Mouse (Mus musculus) MEL (cell line): ENCODE measurements around the gene Parp4. TPM values are rescaled to one million over a fixed set of nuclear protein-coding genes. Genes with fewer than 3 reads are reported as not detected.

Experiments used
- DNase-seq: peaks from one replicate; pipeline ENCODE4 v3.0.0; 2011; ENCODE audit warnings: low read depth, low spot score
- H3K27ac ChIP-seq: 2 replicates; pipeline ENCODE4 v1.5.1; 2012; ENCODE audit warnings: low read depth, mild to moderate bottlenecking, control low read depth, low read length, moderate library complexity; ENCODE audit not compliant: control insufficient read depth
- H3K27me3 ChIP-seq, 2 experiments: fragments of 150-350 bp in 1 of 2; sonication (generic) in 1 of 2; 2 replicates each; pipeline ENCODE4 v1.6.1; 2012; ENCODE audit warnings: low read length in 2 of 2, mild to moderate bottlenecking in 2 of 2, improper control_type of control experiment in 1 of 2, moderate library complexity in 1 of 2; ENCODE audit not compliant: insufficient read depth in 2 of 2, control insufficient read depth in 1 of 2
- H3K36me3 ChIP-seq, 2 experiments: 2 replicates each; pipeline ENCODE4 v1.6.1; 2012 to 2014; ENCODE audit warnings: low read length in 2 of 2, improper control_type of control experiment in 1 of 2, inconsistent platforms in 1 of 2, mild to moderate bottlenecking in 1 of 2; ENCODE audit not compliant: insufficient read depth in 2 of 2, control insufficient read depth in 1 of 2
- H3K4me1 ChIP-seq, 2 experiments: fragments of 150-350 bp in 1 of 2; sonication (generic) in 1 of 2; 2 replicates each; pipeline ENCODE4 v1.6.1; 2012; ENCODE audit warnings: low read length in 2 of 2, improper control_type of control experiment in 1 of 2, mild to moderate bottlenecking in 1 of 2; ENCODE audit not compliant: insufficient read depth in 2 of 2, control insufficient read depth in 1 of 2
- H3K4me3 ChIP-seq, 2 experiments: fragments of 150-350 bp in 1 of 2; sonication (generic) in 1 of 2; 2 replicates each; pipeline ENCODE4 v1.5.1; 2012; ENCODE audit warnings: low read depth in 2 of 2, low read length in 2 of 2, mild to moderate bottlenecking in 2 of 2, moderate library complexity in 2 of 2, control low read depth in 1 of 2, improper control_type of control experiment in 1 of 2; ENCODE audit not compliant: control insufficient read depth in 1 of 2, insufficient read depth in 1 of 2
- H3K79me2 ChIP-seq: 2 replicates; pipeline ENCODE4 v1.6.1; 2012; ENCODE audit warnings: mild to moderate bottlenecking, low read length, moderate library complexity; ENCODE audit not compliant: control insufficient read depth, poor library complexity, insufficient read depth
- H3K9ac ChIP-seq: 2 replicates; pipeline ENCODE4 v1.6.1; 2012; ENCODE audit warnings: low read depth, mild to moderate bottlenecking, control low read depth, low read length, moderate library complexity; ENCODE audit not compliant: control insufficient read depth, poor library complexity, severe bottlenecking
- H3K9me3 ChIP-seq: fragments of 150-350 bp; sonication (generic); replicated peaks from 2 replicates; pipeline ENCODE4 v1.6.1; 2012; ENCODE audit warnings: mild to moderate bottlenecking, low read length, improper control_type of control experiment, moderate library complexity; ENCODE audit not compliant: insufficient read depth
- CHD2 ChIP-seq: IDR thresholded peaks from 2 replicates; pipeline ENCODE4 v1.6.1; 2011; ENCODE audit warnings: low read length, improper control_type of control experiment
- CTCF ChIP-seq, 3 experiments: IDR thresholded peaks in 2 of 3; conservative IDR thresholded peaks in 1 of 3; 2 replicates each; pipeline ENCODE4 v1.5.1; 2011 to 2012; ENCODE audit warnings: low read length in 3 of 3, low read depth in 2 of 3, mild to moderate bottlenecking in 2 of 3, improper control_type of control experiment in 1 of 3, inconsistent platforms in 1 of 3, mixed read lengths in 1 of 3, moderate library complexity in 1 of 3; ENCODE audit not compliant: control insufficient read depth in 1 of 3, insufficient read depth in 1 of 3, poor library complexity in 1 of 3, severe bottlenecking in 1 of 3
- GATA1 ChIP-seq: IDR thresholded peaks from 2 replicates; pipeline ENCODE4 v1.6.1; 2011; ENCODE audit warnings: low read depth, low read length, improper control_type of control experiment
- MAX ChIP-seq: IDR thresholded peaks from 2 replicates; pipeline ENCODE4 v1.6.1; 2011; ENCODE audit warnings: low read length, improper control_type of control experiment
- MXI1 ChIP-seq: IDR thresholded peaks from 2 replicates; pipeline ENCODE4 v1.6.1; 2011; ENCODE audit warnings: mild to moderate bottlenecking, low read depth, low read length, improper control_type of control experiment
- MYC ChIP-seq: IDR thresholded peaks from 2 replicates; pipeline ENCODE4 v1.6.1; 2011; ENCODE audit warnings: low read depth, mild to moderate bottlenecking, low read length, improper control_type of control experiment, moderate library complexity
- NELFE ChIP-seq: IDR thresholded peaks from 2 replicates; pipeline ENCODE4 v1.6.1; 2011; ENCODE audit warnings: low read depth, low read length, improper control_type of control experiment
- NRF1 ChIP-seq: IDR thresholded peaks from 2 replicates; pipeline ENCODE4 v1.6.1; 2014; ENCODE audit warnings: low read depth, mild to moderate bottlenecking, inconsistent platforms, low read length, improper control_type of control experiment, moderate library complexity; ENCODE audit not compliant: poor library complexity, insufficient read depth, severe bottlenecking
- POLR2A ChIP-seq, 2 experiments: IDR thresholded peaks; 2 replicates each; pipeline ENCODE4 v1.6.1; 2011 to 2012; ENCODE audit warnings: low read length in 2 of 2, mild to moderate bottlenecking in 2 of 2, control low read depth in 1 of 2, improper control_type of control experiment in 1 of 2, low read depth in 1 of 2, moderate library complexity in 1 of 2; ENCODE audit not compliant: control insufficient read depth in 1 of 2, insufficient read depth in 1 of 2, poor library complexity in 1 of 2
- POLR2AphosphoS5 ChIP-seq: IDR thresholded peaks from 2 replicates; pipeline ENCODE4 v1.6.1; 2012; ENCODE audit warnings: low read depth, borderline replicate concordance, mild to moderate bottlenecking, inconsistent platforms, low read length, moderate library complexity, mixed read lengths
- RAD21 ChIP-seq: IDR thresholded peaks from 2 replicates; pipeline ENCODE4 v1.6.1; 2011; ENCODE audit warnings: mild to moderate bottlenecking, low read depth, low read length, improper control_type of control experiment
- SIN3A ChIP-seq: IDR thresholded peaks from 2 replicates; pipeline ENCODE4 v1.6.1; 2012; ENCODE audit warnings: low read length, improper control_type of control experiment, inconsistent platforms
- SMC3 ChIP-seq: IDR thresholded peaks from 2 replicates; pipeline ENCODE4 v1.6.1; 2011; ENCODE audit warnings: low read depth, low read length, improper control_type of control experiment
- TAL1 ChIP-seq: IDR thresholded peaks from 2 replicates; pipeline ENCODE4 v1.6.1; 2012; ENCODE audit warnings: mild to moderate bottlenecking, inconsistent platforms, low read length, moderate library complexity, mixed read lengths
- TBP ChIP-seq: IDR thresholded peaks from 2 replicates; pipeline ENCODE4 v1.8.0; 2011; ENCODE audit warnings: low read depth, low read length, improper control_type of control experiment
- TCF12 ChIP-seq: IDR thresholded peaks from 2 replicates; pipeline ENCODE4 v1.6.1; 2014; ENCODE audit warnings: low read depth, mild to moderate bottlenecking, inconsistent platforms, low read length, improper control_type of control experiment, moderate library complexity
- USF1 ChIP-seq: IDR thresholded peaks from 2 replicates; pipeline ENCODE4 v1.6.1; 2014; ENCODE audit warnings: low read depth, mild to moderate bottlenecking, inconsistent platforms, low read length, improper control_type of control experiment, moderate library complexity
- USF2 ChIP-seq, 2 experiments: IDR thresholded peaks; 2 replicates each; pipeline ENCODE4 v1.6.1; 2011 to 2012; ENCODE audit warnings: improper control_type of control experiment in 2 of 2, low read length in 2 of 2, borderline replicate concordance in 1 of 2, inconsistent platforms in 1 of 2, low read depth in 1 of 2, mild to moderate bottlenecking in 1 of 2; ENCODE audit not compliant: insufficient read depth in 1 of 2
- polyA plus RNA-seq, 2 experiments: library from polyadenylated mRNA; stranded (reverse) in 1 of 2; unstranded in 1 of 2; fragments of >175 nt in 1 of 2; fragments of >200 nt in 1 of 2; gene quantifications; 2 replicates each; pipeline versions ENCODE4 v1.2.1 to v1.2.4; 2012; ENCODE audit warnings: low replicate concordance in 2 of 2, low read depth in 1 of 2; ENCODE audit not compliant: insufficient read length in 2 of 2, insufficient read depth in 1 of 2, missing spikeins in 1 of 2
- total RNA-seq: library from RNA; depleted of rRNA; stranded (reverse); fragments of 300-350 nt; gene quantifications from 2 replicates; pipeline ENCODE4 v1.2.3, GENCODE M21; 2012

The Parp4 gene
- total and polyA plus RNA-seq, 3 experiments, result 1.5 to 5.2 TPM; not detected in 1

GRCm38 (mm10) chr14:56598759-56599158 lies 23.3 kb downstream of the Parp4 start:
- Histone ChIP-seq H3K9me3 (no peaks in the 10 kb centered on the region), H3K27ac (no peak overlapping the region), H3K9ac (no peak overlapping the region), H3K79me2 (no peaks in the 10 kb centered on the region), H3K27me3 (no peaks in the 10 kb centered on the region), H3K4me1 (no peaks in the 10 kb centered on the region), H3K36me3 (no peaks in the 10 kb centered on the region; a peak in 1 of 4 replicates), H3K4me3 (no peak overlapping the region)
- TF ChIP-seq USF1 (peak; percentile 87), POLR2A (IDR thresholded peaks at IDR 0.05; ENCODE audit: control insufficient read depth in 1 of 2, insufficient read depth in 1 of 2, low read depth in 1 of 2, low read length in 2 of 2, poor library complexity in 1 of 2) (no peak), NRF1 (no peak), MYC (peak; percentile 82), MXI1 (no peak), MAX (peak; percentile 54; the same call in 1 of the 2 replicates), CTCF (IDR thresholded peaks at IDR 0.05 in 2 of 3, conservative IDR thresholded peaks at IDR 0.05 in 1 of 3; ENCODE audit: control insufficient read depth in 1 of 3, insufficient read depth in 1 of 3, low read depth in 2 of 3, low read length in 3 of 3, poor library complexity in 1 of 3, severe bottlenecking in 1 of 3) (peak; percentile 81 to 95 (median 92)), TCF12 (no peak), GATA1 (no peak), SMC3 (peak; percentile 91), SIN3A (no peak), USF2 (IDR thresholded peaks at IDR 0.05; ENCODE audit: borderline replicate concordance in 1 of 2, insufficient read depth in 1 of 2, low read depth in 1 of 2, low read length in 2 of 2) (peak in 1 of 2 experiments; percentile 46; a peak in 1 of 4 replicates), RAD21 (peak; percentile 55), POLR2AphosphoS5 (no peak), CHD2 (no peak)
- peak; percentile 80 for DNase-seq

- no peak overlapping the region for H3K4me3 ChIP-seq
- H3K27me3 ChIP-seq, result no peaks in the 10 kb centered on the region
- H3K36me3 ChIP-seq, result no peaks in the 10 kb centered on the region
- H3K9me3 ChIP-seq, result no peaks in the 10 kb centered on the region
- no peaks in the 10 kb centered on the region for H3K4me1 ChIP-seq
- H3K27ac ChIP-seq, result no peak overlapping the region
- TF ChIP-seq NELFE (no peak), CHD2 (no peak), MYC (no peak), TAL1 (no peak), TBP (no peak)
- no peak overlapping the region for H3K9ac ChIP-seq
- H3K79me2 ChIP-seq, result no peaks in the 10 kb centered on the region
- no peak for DNase-seq
Observed at GRCm38 (mm10) chr14:56602069-56602468, 26.6 kb downstream of the Parp4 start.
